Mouse (Mus musculus) layer of hippocampus, adult 11-12 months (tissue): ENCODE data around the gene Ephb4.
A peak's percentile ranks its signal among the peaks of the same experiment; 100 is the strongest.

ENCODE experiments used
- DNase-seq: peaks from one replicate; pipeline ENCODE4 v3.0.0; 2022; ENCODE audit warnings: low spot score

The Ephb4 gene

GRCm38 (mm10) chr5:137373371-137373950 is 23.6 kb downstream of the Ephb4 start:
- DNase-seq, result no peak

DNA sequence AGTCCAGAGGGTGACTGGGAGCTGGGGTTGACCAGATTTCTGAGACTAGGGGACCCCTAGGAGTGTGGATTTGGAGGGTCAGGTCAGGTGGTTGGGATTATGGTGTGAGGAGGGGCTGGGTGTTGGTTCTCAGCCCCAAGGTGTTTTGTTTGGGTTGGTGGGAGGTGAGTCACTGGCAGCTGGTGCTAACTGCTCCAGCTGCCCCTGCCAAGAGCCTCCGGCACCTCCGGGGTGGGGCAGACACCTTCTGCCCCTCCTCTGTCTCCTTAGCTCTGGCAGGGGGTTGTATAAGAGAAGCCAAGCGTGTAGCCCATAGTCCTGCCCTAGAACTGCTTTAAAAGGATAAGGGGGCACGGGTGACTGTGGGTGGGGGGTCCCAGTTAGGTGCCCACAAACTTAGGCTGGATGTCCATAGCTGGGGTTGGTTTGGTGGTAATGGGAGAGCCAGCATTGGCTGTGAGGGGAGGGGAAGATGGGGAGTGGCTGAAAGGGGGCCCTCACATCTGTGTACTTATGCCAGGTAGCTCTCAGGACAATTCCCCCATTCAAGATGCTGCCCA is 24.7 kb downstream of the Ephb4 start:
- no peak for DNase-seq

- no peak for DNase-seq
Measured at GRCm38 (mm10) chr5:137375627-137376026, 25.7 kb downstream of the Ephb4 start.

GRCm38 (mm10) chr5:137376198-137376597 is 26.3 kb downstream of the Ephb4 start:
- no peak for DNase-seq

DNA sequence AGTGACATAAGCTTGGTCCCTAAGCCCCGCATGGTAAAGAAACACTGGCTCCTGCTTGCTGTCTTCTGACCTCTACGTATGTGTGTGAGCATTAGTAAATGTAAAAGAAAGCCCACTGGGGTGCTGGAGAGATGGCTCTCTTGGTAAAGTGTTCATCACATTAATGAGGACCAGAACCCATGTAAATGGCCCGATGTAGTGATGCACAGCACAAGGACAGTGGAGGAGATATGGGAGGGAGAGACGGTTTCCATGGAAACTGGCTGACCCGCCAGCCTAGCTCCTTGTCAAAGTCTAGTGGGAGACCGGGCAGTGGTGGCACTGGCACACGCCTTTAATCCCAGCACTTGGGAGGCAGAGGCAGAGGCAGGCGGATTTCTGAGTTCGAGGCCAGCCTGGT is 26.8 kb downstream of the Ephb4 start:
- DNase-seq, result no peak

GRCm38 (mm10) chr5:137377176-137377575 is 27.3 kb downstream of the Ephb4 start:
- DNase-seq, result no peak

DNA sequence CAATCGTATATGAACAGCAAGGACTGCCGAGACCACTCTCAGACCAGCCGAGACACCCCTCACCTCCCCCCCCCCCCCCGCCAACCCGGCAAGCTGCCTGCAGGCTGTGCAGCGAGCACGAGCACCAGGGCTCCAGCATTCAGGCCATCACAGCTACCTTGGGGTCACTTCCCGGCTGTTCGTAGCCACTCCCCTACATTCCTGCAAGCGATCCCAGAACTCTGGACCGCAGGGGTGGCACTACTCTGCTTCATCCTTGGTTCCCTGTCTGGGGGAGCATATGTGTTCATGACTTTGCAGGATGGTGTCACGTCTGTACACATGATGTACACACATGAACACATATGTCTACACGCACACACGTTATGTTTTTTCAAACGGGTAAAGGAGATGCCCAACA is 27.7 kb downstream of the Ephb4 start:
- DNase-seq, result no peak

- peak; percentile 52 for DNase-seq
Measured at GRCm38 (mm10) chr5:137381152-137381551, 31.2 kb downstream of the Ephb4 start.

DNA sequence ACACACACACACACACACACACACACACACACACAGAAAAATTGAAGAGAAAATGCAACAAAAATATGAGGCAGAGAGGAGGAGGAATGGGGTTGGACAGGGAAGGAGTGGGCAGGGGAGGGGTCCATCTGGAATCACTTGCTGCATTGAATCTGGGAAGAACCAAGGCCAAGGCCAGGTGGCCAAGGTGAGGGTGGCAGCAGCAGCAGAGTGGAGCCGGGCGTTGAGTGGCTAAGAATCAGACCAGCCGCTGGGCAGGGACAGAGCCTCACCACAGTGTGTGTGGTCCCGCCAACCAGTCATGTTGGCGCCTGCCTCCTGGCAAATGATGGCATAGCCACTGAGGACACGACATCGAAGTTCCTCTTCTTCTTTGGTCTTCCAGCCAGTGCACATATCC is 33.5 kb downstream of the Ephb4 start:
- no peak for DNase-seq

GRCm38 (mm10) chr5:137386712-137387111 is 36.8 kb downstream of the Ephb4 start:
- DNase-seq, result no peak

- no peak for DNase-seq
Measured at GRCm38 (mm10) chr5:137391641-137392040, 41.7 kb downstream of the Ephb4 start.

DNA sequence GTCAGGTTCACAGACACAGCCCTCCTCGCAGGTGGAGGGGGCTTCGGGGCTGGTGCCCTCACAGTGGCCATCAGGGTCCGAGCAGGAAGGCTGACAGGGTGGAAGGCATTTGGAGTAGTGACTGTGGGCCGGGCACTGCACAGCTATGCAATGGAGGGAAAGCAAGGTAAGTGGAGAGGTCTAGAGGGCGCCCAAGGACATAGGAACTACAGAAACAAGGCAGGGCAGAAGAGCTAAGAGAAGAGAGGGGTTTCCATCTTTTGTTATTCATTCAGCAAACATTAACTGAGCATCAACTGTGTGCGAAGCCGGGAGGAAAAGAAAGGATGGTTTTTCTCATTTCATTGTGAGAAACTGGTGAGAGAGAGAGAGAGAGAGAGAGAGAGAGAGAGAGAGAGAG is 44.5 kb downstream of the Ephb4 start:
- no peak for DNase-seq

DNA sequence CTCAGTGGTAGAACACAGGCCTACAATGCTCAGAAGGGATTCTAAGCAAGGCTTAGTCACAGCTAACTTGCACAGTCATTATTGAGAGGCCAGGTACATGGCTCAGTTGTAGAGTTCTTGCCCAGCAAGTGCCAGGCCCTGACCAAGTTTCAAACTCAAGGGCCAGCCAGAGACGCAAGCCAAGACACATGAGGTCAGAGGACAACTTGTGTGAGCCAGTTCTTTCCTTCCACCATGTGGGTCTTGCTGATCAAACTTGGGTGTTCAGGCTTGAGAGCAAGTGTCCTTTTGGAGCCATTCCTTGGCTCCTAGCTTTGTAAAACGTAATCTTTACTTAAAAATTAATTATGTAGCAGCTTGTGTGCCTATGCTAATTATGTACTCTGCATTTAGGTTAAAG is 54.2 kb downstream of the Ephb4 start:
- no peak for DNase-seq

DNA sequence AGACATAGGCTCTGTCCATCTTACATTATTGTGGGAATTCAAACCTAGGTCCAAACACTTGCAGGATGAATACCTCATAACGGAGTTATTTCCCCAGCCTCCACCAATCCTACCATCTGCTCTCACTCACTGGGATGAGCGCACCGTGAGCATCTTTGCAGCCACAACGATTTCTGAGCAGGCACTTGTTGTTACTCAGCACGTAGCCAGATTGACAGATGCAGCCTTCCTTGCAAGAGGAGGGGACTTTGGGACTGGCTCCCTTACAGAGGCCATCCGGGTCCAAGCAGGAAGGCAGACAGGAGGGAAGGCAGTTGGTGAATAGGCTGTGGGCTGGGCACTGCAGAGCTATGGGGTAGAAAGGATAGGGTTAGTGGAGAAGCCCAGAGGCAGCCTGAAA is 59.5 kb downstream of the Ephb4 start:
- DNase-seq, result peak; percentile 25

DNA sequence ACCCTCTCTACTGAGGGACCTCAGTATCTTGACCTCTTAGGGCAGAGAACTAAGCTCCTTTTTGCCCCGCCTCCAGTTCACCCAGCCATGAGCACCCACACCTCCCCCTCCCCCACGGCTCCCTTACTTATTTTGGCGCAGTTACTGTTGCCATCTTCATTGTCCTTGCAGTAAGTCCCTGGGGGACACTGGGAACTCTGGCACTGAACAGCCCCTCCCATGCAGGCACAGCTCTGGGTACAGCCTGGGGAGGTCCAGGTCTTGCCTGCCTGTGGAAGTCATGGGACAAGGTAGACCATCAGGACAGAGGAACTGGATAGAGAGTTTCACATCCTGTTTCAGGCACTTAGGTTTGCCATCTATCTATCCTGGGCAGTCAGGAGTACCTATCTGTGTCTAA is 60.2 kb downstream of the Ephb4 start:
- no peak for DNase-seq

DNA sequence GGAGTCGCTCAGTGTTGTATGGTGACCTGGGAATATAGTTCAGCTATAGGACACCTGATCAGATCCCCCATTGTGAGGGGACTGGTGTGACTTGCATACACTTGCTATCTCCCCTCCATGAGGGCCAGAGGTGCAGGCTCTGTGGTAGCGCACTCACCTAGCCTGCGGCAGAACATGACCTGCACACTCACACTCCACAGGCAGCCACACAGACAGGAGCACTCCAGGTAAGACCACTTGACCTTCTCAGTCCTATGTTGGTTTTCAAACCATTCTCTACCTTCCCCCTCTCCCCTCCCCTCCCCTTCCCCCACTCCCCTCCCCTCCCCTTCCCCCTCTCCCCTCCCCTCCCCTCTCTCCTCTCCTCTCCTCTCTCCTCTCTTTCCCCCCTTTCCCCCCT is 60.6 kb downstream of the Ephb4 start:
- no peak for DNase-seq

DNA sequence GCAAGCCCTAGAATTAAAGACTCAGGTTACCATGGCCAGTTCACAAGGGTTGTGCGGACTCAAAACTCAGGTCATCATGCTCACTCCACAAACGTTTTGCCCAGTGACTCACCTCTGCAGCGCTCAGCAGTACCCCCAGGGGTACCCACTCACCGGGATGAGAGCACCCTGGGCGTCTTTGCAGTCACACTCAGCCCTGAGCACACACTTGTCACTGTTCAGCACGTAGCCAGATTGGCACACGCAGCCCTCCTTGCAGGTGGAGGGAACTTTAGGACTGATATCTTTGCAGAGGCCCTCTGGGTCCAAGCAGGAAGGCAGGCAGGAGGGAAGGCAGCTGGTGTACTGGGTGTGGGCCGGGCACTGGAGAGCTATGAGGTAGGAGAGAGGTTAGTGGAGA is 61.3 kb downstream of the Ephb4 start:
- no peak for DNase-seq

DNA sequence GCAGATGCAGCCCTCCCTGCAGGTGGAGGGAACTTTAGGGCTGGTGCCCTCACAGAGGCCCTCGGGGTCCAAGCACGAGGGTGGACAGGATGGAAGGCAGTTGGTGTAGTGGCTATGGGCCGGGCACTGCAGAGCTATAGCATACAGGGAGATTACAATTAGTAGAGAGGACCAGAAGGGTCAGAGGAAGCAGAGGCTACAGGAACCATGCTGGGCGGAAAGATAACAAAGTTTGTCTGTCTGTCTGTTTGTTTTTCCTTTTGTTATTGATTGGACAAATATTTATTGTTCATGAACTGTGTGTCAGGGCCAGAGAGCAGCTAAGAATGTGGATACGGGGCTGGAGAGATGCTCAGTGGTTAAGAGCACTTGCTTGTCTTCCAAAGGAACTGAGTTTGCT is 64.3 kb downstream of the Ephb4 start:
- no peak for DNase-seq

GRCm38 (mm10) chr5:137419105-137419504 is 69.2 kb downstream of the Ephb4 start:
- DNase-seq, result no peak

GRCm38 (mm10) chr5:137419841-137420240 is 69.9 kb downstream of the Ephb4 start:
- DNase-seq, result no peak

GRCm38 (mm10) chr5:137425648-137426047 is 75.7 kb downstream of the Ephb4 start:
- no peak for DNase-seq
